Mouse (Mus musculus) neural tube, embryonic 13.5 days (tissue): ENCODE measurements around the gene Shisa7. TPM values are rescaled to one million over a fixed set of nuclear protein-coding genes. Genes with fewer than 3 reads are reported as not detected.
"Not testable (repeated sequence)": the region's sequence is repeated elsewhere in the genome, so short reads cannot be mapped to it uniquely, and the experiment has no call there.

Experiments
- ATAC-seq: fragments of 200-750 bp; cut with Nextera tagmentation; 2 replicates; pipeline ENCODE4 v1.8.0; 2017; ENCODE audit warnings: low read depth, mild to moderate bottlenecking, moderate TSS enrichment, moderate library complexity
- H3K27ac ChIP-seq: fragments of 300-500 bp; sonication (generic); replicated peaks from 2 replicates; pipeline ENCODE4 v1.5.1; 2015; ENCODE audit warnings: moderate library complexity, mild to moderate bottlenecking, inconsistent platforms
- H3K27me3 ChIP-seq: fragments of 300-500 bp; sonication (generic); 2 replicates; pipeline ENCODE4 v1.6.1; 2015; ENCODE audit warnings: mild to moderate bottlenecking, inconsistent platforms
- H3K36me3 ChIP-seq: fragments of 300-500 bp; sonication (generic); 2 replicates; pipeline ENCODE4 v1.6.1; 2015; ENCODE audit warnings: mild to moderate bottlenecking, inconsistent platforms
- H3K4me1 ChIP-seq: fragments of 300-500 bp; sonication (generic); replicated peaks from 2 replicates; pipeline ENCODE4 v1.6.1; 2015; ENCODE audit warnings: inconsistent platforms
- H3K4me2 ChIP-seq: fragments of 300-500 bp; sonication (generic); 2 replicates; pipeline ENCODE4 v1.6.1; 2015; ENCODE audit warnings: inconsistent platforms, mild to moderate bottlenecking, moderate library complexity
- H3K4me3 ChIP-seq: fragments of 300-500 bp; sonication (generic); 2 replicates; pipeline ENCODE4 v1.5.1; 2015; ENCODE audit warnings: mild to moderate bottlenecking, inconsistent platforms
- H3K9ac ChIP-seq: fragments of 300-500 bp; sonication (generic); 2 replicates; pipeline ENCODE4 v1.6.1; 2015; ENCODE audit warnings: moderate library complexity, mild to moderate bottlenecking, inconsistent platforms
- H3K9me3 ChIP-seq: fragments of 300-500 bp; sonication (generic); 2 replicates; pipeline ENCODE4 v1.6.1; 2016; ENCODE audit warnings: inconsistent platforms
- WGBS: fragments of 180-500 bp; shearing (Covaris S2); methylation state at CpG from one replicate; pipeline ENCODE4 v1.1.7; 2015; 5-methylcytosine and 5-hydroxymethylcytosine counted together
- polyA plus RNA-seq: library from polyadenylated mRNA; unstranded; fragments of >200 nt; fragmentation: Nextera tagmentation; extraction: Ambion mirVana; gene quantifications from 2 replicates; pipeline ENCODE4 v1.2.1, GENCODE M21; 2015

The Shisa7 gene
- polyA plus RNA-seq = 8.7 and 9.7 TPM in 2 replicates

DNA sequence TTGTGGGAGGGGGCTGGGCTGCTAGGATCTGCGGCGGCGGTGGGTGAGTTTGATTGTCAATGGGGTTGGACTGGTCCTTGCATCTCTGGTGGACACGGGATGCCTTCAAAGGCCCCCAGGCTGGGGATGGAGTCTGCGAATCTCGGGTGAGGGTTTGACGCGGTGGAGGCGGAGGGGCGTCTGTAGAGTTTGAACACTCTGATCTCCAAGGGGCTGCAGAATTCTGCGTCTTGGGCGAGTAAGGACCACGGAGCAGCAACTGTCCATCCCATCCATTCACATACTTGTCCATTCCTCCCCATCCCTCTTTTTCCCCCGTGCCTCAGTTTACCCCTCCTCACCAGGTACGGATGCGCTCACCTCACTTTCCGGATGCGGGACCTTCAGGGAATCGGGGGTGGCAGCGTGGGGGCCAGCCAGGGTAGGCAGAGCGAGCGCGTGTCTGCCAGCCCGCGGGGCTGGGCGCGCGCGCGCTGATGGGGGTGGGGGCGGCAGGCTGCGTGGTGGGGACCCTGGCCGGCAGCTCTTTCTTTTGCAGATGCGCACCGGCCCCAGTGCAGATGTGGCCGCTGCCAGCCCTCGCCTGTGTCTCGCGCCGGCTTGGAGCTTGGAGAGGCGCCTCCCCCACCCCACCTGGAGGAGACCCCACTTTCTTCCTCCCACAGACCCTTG, at the start of gene Shisa7:
Shisa7 (minus strand) TSS at position 452 of the 672 bp plus-strand sequence.
- peaks cover 35% of the 10 kb centered on the region for H3K27me3 ChIP-seq
- no peaks in the 10 kb centered on the region for H3K9me3 ChIP-seq
- H3K36me3 ChIP-seq = no peaks in the 10 kb centered on the region
- H3K4me2 ChIP-seq = peak within 1 kb of the TSS; percentile 85
- peak within 1 kb of the TSS; percentile 86 for H3K27ac ChIP-seq
- peak within 1 kb of the TSS; percentile 63 for H3K4me3 ChIP-seq
- WGBS = under 1% methylated on average over 41 of the region's 41 CpGs
- peak; percentile 79 for ATAC-seq
- H3K4me1 ChIP-seq = peaks cover 34% of the 10 kb centered on the region
- H3K9ac ChIP-seq = peak within 1 kb of the TSS; percentile 78

DNA sequence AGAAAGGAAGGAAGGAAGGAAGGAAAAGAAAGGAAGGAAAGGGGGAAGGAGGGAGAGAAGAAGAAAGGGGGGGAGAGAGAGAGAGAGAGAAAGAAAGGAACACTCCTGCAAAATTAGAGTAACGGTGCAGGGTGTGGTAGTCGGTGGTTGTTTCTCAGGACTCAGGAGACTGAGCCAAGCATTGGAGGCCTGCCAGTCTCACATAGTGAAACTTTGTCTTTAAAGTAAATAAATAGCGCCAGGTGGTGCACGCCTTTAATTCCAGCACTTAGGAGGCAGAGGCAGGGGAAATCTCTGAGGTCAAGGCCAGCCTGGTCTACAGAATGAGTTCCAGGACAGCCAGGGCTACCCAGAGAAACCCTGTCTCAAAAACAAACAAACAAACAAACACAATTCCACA, 42.2 kb upstream of the Shisa7 start:
- no peak overlapping the region for H3K4me3 ChIP-seq
- H3K36me3 ChIP-seq = no peaks in the 10 kb centered on the region
- H3K4me1 ChIP-seq = no peaks in the 10 kb centered on the region
- no peak overlapping the region for H3K9ac ChIP-seq
- H3K27me3 ChIP-seq = no peaks in the 10 kb centered on the region
- no peak for ATAC-seq
- H3K27ac ChIP-seq = no peak overlapping the region
- H3K9me3 ChIP-seq = peaks cover 5% of the 10 kb centered on the region; the same call in 1 of the 2 replicates
- 85% methylated on average over 4 of the region's 4 CpGs for WGBS
- no peak overlapping the region for H3K4me2 ChIP-seq

DNA sequence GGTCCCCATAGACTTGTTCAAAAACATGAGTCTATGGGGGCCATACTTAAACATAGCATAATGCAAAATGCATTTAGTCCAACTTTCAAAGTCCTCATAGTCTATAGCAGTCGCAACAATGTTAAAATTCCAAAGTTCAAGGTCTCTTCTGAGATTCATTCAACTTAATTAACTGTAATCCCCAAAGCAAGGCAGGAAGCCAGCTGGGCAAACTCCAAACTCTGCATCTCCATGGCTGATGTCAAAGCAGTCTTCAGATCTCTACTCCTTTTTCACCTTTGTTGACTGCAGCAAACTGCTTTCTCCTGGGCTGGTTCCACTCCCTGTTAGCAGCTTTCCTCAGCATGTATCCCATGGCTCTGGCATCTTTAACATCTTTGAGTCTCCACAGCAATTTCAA, 34.5 kb upstream of the Shisa7 start:
- not testable (repeated sequence) for H3K27me3 ChIP-seq, ATAC-seq, H3K4me3 ChIP-seq, H3K4me2 ChIP-seq, H3K36me3 ChIP-seq, H3K9me3 ChIP-seq, H3K9ac ChIP-seq, H3K27ac ChIP-seq
- peaks cover 15% of the 10 kb centered on the region for H3K4me1 ChIP-seq
- 87% methylated on average over 1 of the region's 1 CpGs for WGBS

DNA sequence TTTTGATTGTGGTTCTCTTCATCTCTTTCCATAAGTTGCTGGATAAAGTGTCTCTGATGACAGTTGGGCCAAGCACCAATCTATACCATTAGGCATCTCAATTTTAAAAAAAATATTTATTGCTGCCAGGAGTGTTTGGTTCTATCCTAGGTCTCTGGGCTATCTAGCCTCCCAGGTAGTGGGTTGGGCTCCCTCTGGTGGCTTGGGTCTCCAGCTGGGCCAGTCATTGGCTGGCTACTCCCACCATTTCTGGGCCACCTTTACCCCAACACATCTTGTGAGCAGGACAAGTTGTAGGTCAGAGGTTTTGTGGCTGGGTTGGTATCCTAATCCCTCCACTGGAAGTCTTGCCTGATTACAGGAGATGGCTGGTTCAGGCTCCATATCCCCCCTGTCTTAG, 33.7 kb upstream of the Shisa7 start:
- no peak overlapping the region for H3K27ac ChIP-seq
- no peak overlapping the region for H3K9ac ChIP-seq
- H3K27me3 ChIP-seq = no peaks in the 10 kb centered on the region
- peaks cover 5% of the 10 kb centered on the region; the same call in 1 of the 2 replicates for H3K9me3 ChIP-seq
- H3K36me3 ChIP-seq = no peaks in the 10 kb centered on the region
- no peak for ATAC-seq
- peaks cover 15% of the 10 kb centered on the region for H3K4me1 ChIP-seq
- H3K4me2 ChIP-seq = no peak overlapping the region
- no peak overlapping the region for H3K4me3 ChIP-seq

DNA sequence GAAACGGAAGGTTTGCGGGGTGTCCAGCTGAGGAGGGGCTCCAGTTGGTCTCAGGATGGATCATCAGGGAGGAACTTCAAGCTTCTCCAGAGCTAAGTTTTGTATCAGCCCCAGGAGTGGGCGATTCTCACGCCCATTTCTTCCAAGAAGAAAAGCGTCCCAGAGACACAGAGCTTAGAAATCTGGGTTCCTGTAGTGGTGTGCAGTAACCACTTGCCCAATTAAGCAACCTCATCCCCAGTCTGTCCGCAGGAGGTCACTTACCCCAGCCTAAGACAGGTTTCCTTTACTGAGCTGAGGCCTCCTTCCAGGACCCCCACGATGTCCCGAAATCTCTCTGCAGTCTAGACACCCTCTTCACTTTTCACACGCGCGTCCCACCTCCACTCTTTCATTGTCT, 32.7 kb upstream of the Shisa7 start:
- ATAC-seq = peak; percentile 54
- WGBS = 8% methylated on average over 11 of the region's 11 CpGs

DNA sequence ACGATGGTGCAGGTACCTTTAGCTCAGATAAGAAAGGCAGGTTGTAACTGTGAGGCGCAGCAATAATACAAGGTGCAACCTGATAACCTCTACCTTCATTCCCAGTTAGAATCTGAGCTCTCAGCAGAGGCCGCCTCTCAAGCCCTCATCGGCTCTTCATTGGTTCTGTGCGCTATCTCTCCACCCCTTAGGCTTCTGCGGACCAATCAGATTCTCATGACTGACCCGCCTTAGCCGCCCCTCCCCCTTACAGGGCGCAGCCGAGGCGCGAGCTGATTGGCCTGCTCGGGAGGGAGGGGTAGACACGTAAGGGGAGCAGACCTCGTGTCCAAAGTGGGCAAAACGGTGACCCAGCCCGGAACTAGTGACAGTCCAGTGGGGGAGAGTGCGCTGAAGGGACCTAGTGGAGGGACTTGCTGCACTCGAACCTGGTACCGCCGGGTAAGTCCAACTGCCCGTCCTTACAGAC, 32.3 kb upstream of the Shisa7 start, which contains the start of gene Isoc2a:
Isoc2a (plus strand) TSS at position 401 of the 469 bp plus-strand sequence.
- Histone ChIP-seq H3K9me3 (0 out of 2 replicates have a peak, but pooled peaks cover under 1% of the 10 kb centered on the region), H3K4me2 (peak within 1 kb of the TSS; percentile 78), H3K36me3 (no peaks in the 10 kb centered on the region), H3K4me1 (peaks cover 15% of the 10 kb centered on the region), H3K9ac (peak within 1 kb of the TSS; percentile 71), H3K4me3 (peak within 1 kb of the TSS; percentile 53), H3K27me3 (no peaks in the 10 kb centered on the region), H3K27ac (peak within 1 kb of the TSS; percentile 67)
- peak; percentile 100 for ATAC-seq
- WGBS = under 1% methylated on average over 22 of the region's 22 CpGs

More for the DNA sequence above, 32.7 kb upstream of the Shisa7 start:
- no peaks in the 10 kb centered on the region for H3K27me3 ChIP-seq
- peak overlapping the region; percentile 71 for H3K9ac ChIP-seq
- peak overlapping the region; percentile 53 for H3K4me3 ChIP-seq
- peak overlapping the region; percentile 78 for H3K4me2 ChIP-seq
- H3K27ac ChIP-seq = no peak overlapping the region
- H3K4me1 ChIP-seq = peaks cover 15% of the 10 kb centered on the region
- H3K36me3 ChIP-seq = no peaks in the 10 kb centered on the region
- H3K9me3 ChIP-seq = peaks cover 5% of the 10 kb centered on the region; the same call in 1 of the 2 replicates

- no peaks in the 10 kb centered on the region for H3K36me3 ChIP-seq
- H3K4me3 ChIP-seq = no peak within 1 kb of the TSS
- H3K9ac ChIP-seq = no peak within 1 kb of the TSS
- H3K4me1 ChIP-seq = peaks cover 15% of the 10 kb centered on the region
- H3K27ac ChIP-seq = no peak within 1 kb of the TSS
- H3K27me3 ChIP-seq = no peaks in the 10 kb centered on the region
- no peak for ATAC-seq
- no peaks in the 10 kb centered on the region for H3K9me3 ChIP-seq
- 58% methylated on average over 6 of the region's 6 CpGs for WGBS
- no peak within 1 kb of the TSS for H3K4me2 ChIP-seq
Measured at GRCm38 (mm10) chr7:4870133-4870532, 25.6 kb upstream of the Shisa7 start, which contains the start of gene Isoc2b. Gene Isoc2b, minus strand, starts transcription at chr7:4870258.

- WGBS = 36% methylated on average over 10 of the region's 10 CpGs
- peak overlapping the region; percentile 78 for H3K27ac ChIP-seq
- ATAC-seq = no peak
Measured at GRCm38 (mm10) chr7:4866631-4867180, 22.2 kb upstream of the Shisa7 start.

GRCm38 (mm10) chr7:4865579-4866493, 21.3 kb upstream of the Shisa7 start:
- Histone ChIP-seq H3K36me3 (no peaks in the 10 kb centered on the region), H3K27ac (peak overlapping the region; percentile 78), H3K4me3 (peak overlapping the region; percentile 56), H3K4me2 (peak overlapping the region; percentile 66), H3K4me1 (peaks cover 15% of the 10 kb centered on the region), H3K9ac (peak overlapping the region; percentile 78), H3K9me3 (no peaks in the 10 kb centered on the region), H3K27me3 (no peaks in the 10 kb centered on the region)
- WGBS = 5% methylated on average over 40 of the region's 40 CpGs
- peak; percentile 100 for ATAC-seq

More at GRCm38 (mm10) chr7:4866631-4867180, 22.2 kb upstream of the Shisa7 start:
- peak overlapping the region; percentile 78 for H3K9ac ChIP-seq
- H3K4me3 ChIP-seq = peak overlapping the region; percentile 56
- peaks cover 15% of the 10 kb centered on the region for H3K4me1 ChIP-seq
- no peaks in the 10 kb centered on the region for H3K27me3 ChIP-seq
- peak overlapping the region; percentile 66 for H3K4me2 ChIP-seq
- H3K36me3 ChIP-seq = no peaks in the 10 kb centered on the region
- H3K9me3 ChIP-seq = no peaks in the 10 kb centered on the region

DNA sequence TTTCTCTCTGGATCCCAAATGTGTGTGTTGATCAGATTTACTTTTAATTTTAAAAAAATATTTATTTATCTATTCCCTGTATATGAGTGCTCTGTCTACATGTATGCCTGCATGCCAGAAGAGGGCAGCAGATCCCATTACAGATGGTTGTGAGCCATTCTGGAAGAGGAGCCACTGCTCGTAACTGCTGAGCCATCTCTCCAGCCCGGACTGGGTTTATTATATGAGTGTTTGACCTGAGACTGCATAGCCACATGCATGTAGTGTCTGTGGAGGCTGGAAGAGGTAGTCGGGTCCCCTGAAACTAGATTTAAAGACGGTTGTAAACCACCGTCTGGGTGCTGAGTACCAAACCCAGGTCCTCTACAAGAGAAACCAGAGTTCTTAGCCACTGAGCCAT, 20.6 kb upstream of the Shisa7 start:
- Histone ChIP-seq H3K27ac (no peak overlapping the region), H3K4me2 (peak overlapping the region; percentile 66), H3K27me3 (no peaks in the 10 kb centered on the region), H3K4me3 (peak overlapping the region; percentile 56), H3K9me3 (no peaks in the 10 kb centered on the region), H3K4me1 (peaks cover 15% of the 10 kb centered on the region), H3K36me3 (no peaks in the 10 kb centered on the region), H3K9ac (no peak overlapping the region)
- 61% methylated on average over 5 of the region's 5 CpGs for WGBS
- peak; percentile 33; the same call in 1 of the 2 replicates for ATAC-seq

GRCm38 (mm10) chr7:4864130-4864845, 19.8 kb upstream of the Shisa7 start:
- Histone ChIP-seq H3K36me3 (no peaks in the 10 kb centered on the region), H3K27ac (no peak overlapping the region), H3K4me2 (no peak overlapping the region), H3K27me3 (no peaks in the 10 kb centered on the region), H3K4me3 (no peak overlapping the region), H3K4me1 (peaks cover 15% of the 10 kb centered on the region), H3K9me3 (no peaks in the 10 kb centered on the region), H3K9ac (no peak overlapping the region)
- WGBS = 78% methylated on average over 5 of the region's 5 CpGs
- ATAC-seq = no peak
